Mouse (Mus musculus): ENCODE data around the gene Fat4.

The Fat4 gene

GRCm38 (mm10) chr3:38886890-38887355 lies at the start of gene Fat4:
Fat4 (plus strand) TSS chr3:38886940.
- DNase-seq (ENCODE audit: extremely low read depth, low read depth): no peak

DNA sequence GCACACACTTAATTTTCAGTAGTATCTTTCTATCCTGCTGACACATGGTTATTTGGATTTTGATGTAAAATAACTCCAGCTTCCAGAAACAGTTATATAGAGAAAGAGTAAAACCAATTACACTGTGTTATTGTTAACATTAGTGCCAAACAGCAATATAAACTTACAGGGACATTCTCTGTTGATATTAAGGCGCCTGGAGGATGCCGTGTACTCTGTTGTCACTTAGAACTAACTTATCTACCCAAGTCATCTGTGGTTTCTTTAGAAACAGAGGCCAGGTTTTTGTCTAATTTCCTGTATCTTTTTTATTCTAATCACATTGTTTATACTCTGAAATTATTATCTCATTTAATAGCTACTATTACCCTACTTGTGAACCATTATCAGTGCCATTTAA lies 47.3 kb upstream of the Fat4 start:
- DNase-seq (ENCODE audit: extremely low read depth, low read depth): no peak

DNA sequence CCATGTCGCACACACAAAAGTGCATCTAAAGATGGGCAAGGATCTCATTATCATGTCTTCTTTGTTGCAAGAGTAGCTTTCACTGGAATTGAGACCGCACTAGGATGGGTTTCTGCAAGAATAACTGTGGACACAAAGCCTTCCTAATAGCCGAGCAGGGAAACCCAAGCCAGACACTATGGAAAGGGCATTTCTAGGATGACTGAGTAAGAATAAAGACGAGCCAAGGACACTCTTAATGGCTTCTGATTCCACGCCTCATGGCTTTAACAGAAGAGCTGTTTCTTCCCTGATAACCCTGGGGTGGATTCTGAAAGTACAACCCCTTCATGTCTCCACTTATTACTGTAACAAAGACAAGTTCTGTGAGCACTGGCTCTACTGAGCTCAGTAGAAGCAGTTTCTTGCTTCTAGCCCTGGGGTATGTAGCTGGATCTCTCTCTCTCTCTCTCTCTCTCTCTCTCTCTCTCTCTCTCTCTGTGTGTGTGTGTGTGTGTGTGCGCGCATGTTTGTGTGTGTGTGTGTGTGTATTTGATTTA lies 43.7 kb upstream of the Fat4 start:
- no peak for DNase-seq (ENCODE audit: extremely low read depth, low read depth)

- no peak for DNase-seq (ENCODE audit: extremely low read depth, low read depth)
These were observed 39.9 kb upstream of the Fat4 start for GRCm38 (mm10) chr3:38846602-38847382.

DNA sequence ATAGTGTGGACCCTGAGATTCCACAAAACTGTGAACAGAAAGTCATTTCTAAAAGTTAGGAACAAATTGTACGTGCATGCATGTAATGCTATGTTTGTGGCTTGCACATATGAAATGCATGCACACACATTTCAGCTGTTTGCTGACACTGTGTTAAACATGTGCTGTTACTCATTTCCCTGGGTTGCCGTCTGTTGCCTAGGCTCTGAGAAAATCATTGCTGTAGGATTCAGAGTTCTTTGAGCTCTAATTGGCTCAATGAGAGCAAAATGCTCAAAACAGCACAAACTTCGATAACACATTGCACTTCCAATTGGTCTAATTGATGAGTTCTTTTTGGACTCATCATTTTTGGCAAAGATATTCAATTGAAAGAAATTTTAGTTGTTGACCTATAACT lies 37.7 kb upstream of the Fat4 start:
- no peak for DNase-seq (ENCODE audit: extremely low read depth, low read depth)

- DNase-seq (ENCODE audit: extremely low read depth, low read depth): no peak
These were observed 37.2 kb upstream of the Fat4 start for GRCm38 (mm10) chr3:38849536-38849935.

GRCm38 (mm10) chr3:38853650-38854049 lies 33.1 kb upstream of the Fat4 start:
- no peak for DNase-seq (ENCODE audit: extremely low read depth, low read depth)

GRCm38 (mm10) chr3:38860683-38861082 lies 26.1 kb upstream of the Fat4 start:
- DNase-seq (ENCODE audit: extremely low read depth, low read depth): no peak

GRCm38 (mm10) chr3:38871291-38871690 lies 15.4 kb upstream of the Fat4 start:
- DNase-seq (ENCODE audit: extremely low read depth, low read depth): no peak

- no peak for DNase-seq (ENCODE audit: extremely low read depth, low read depth)
These were observed 10.9 kb upstream of the Fat4 start for GRCm38 (mm10) chr3:38875872-38876271.

- DNase-seq (ENCODE audit: extremely low read depth, low read depth): no peak
These were observed 10.0 kb upstream of the Fat4 start for GRCm38 (mm10) chr3:38876706-38877105.

DNA sequence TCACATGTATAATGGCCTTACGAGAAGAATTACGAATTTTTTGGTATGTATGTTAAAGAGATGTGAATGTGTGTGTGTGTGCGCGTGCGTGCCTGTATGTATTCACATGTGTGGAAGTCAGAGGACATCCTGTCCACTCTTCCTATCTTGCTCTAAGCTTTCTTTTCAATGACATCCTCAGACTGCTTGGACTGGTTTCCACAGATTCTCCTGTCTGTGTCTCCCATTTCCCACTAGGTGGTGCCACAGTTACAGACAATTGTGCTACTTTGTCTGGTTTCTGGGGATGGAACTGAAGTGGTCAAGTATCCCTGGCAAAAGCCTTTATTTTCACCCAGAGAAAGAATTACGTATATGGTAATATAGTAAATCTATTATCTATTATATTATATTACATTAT lies 4.0 kb upstream of the Fat4 start:
- DNase-seq (ENCODE audit: extremely low read depth, low read depth): no peak

GRCm38 (mm10) chr3:38883676-38884075 lies 3.1 kb upstream of the Fat4 start:
- no peak for DNase-seq (ENCODE audit: extremely low read depth, low read depth)

DNA sequence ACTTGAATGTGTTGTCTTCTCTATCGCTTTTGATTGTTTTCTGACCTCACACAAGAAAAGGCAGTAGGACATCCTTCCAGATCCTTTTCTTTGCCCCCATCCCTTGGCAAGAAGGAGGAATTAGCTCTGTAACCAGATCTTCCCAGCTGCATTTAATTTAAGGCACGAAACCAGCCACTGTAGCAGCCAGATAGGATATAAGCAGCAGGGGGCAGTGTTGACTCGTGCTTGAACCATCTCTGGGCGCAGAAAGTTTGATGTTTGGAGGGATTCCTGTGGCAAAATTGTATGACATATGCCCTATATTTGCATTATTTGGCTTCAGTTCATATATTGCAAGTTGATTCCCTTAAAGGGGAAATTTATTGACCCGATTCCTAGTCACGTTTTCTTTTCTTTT lies 2.5 kb upstream of the Fat4 start:
- no peak for DNase-seq (ENCODE audit: extremely low read depth, low read depth)

GRCm38 (mm10) chr3:38884919-38885418 lies 1.8 kb upstream of the Fat4 start:
- no peak for DNase-seq (ENCODE audit: extremely low read depth, low read depth)

DNA sequence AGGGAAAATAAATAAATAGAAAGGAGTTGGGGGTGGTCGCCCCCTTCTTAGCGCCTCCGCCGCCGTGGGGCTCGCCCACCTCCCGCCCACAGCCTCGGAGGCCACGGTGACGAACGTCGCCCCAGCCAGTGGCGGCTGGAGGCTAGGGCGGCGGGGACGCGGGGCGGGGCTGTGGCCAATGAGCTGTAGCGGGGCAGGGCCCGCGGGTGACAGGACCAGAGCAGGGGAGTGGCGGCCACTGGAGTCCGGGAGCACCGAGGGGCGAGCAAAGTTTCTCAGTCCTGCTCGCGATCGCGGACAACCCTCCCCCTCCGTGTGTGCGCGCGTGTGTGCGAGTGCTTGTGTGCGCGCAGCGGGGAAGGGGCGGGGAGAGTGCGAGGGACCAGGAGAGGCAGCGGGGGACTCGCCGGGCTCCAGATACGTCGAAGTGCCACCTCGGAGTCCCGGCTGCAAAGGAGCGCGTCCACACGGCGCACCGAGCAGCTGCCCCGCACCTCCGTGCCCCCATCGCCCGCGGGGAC lies 1.2 kb upstream of the Fat4 start:
- no peak for DNase-seq (ENCODE audit: extremely low read depth, low read depth)

DNA sequence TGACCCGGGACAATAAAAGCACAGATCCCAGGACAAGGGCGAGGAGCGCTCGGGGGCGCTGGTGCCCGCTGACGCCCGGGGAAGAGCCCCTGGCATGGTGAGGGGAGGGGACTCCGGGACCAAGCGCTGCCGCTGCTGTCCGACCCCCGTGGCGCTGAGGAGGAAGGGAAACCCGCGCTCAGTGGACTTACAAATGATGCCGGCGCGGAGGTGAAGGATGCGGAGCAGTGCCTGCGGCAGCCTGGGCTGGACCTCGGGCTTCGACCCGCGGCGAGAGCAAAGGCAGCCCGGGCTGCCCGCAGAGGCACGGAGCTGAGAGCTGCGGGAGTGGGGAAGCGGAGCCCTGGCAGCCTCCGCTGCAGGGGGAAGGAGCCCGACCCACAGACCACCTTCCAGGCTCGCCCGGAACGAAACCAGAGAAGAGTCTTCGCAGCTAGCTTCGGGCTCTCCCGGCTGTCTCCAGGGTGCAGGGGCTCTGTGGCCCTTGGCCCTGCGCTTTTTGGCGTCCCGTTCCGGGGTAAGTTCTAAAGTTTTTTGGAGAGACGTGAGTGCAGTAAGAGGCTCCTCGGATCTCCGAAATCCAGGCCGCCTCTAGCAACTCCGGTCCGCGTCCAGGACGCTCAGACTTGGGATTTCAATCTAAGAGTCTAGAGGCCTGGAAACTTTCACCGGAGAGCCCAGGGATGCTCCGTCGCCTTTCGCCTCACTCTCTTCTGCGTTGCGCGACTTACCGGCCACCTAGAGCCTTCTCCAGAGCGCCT lies 499 bp upstream of the Fat4 start:
- no peak for DNase-seq (ENCODE audit: extremely low read depth, low read depth)

DNA sequence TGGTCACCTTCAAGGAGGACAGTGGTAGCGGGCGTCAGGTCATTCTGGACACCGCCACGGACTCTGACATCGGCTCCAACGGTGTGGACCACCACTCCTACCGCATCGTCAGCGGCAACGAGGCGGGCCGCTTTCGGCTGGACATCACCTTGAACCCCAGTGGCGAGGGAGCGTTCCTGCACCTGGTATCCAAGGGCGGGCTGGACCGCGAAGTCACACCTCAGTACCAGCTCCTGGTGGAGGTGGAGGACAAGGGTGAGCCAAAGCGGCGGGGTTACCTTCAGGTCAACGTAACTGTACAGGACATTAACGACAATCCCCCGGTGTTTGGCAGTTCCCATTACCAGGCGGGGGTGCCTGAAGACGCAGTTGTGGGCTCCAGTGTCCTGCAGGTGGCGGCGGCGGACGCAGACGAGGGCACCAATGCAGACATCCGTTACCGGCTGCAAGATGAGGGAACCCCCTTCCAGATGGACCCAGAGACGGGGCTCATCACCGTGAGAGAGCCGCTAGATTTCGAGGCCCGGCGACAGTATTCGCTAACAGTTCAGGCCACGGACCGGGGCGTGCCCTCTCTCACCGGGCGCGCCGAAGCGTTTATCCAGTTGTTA lies 746 bp downstream of the Fat4 start:
- DNase-seq (ENCODE audit: extremely low read depth, low read depth): no peak

DNA sequence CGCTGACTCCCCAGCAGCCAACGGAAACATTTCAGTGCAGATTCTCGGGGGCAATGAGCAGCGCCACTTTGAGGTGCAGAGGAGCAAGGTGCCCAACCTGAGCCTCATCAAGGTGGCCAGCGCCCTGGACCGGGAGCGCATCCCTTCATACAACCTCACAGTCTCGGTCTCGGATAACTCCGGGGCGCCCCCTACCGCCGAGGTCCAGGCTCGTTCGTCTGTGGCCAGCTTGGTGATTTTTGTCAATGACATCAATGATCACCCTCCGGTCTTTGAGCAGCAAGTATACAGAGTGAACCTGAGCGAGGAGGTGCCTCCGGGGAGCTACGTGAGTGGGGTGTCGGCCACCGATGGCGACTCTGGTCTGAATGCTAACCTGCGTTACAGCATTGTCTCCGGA lies 1.4 kb downstream of the Fat4 start:
- no peak for DNase-seq (ENCODE audit: extremely low read depth, low read depth)

DNA sequence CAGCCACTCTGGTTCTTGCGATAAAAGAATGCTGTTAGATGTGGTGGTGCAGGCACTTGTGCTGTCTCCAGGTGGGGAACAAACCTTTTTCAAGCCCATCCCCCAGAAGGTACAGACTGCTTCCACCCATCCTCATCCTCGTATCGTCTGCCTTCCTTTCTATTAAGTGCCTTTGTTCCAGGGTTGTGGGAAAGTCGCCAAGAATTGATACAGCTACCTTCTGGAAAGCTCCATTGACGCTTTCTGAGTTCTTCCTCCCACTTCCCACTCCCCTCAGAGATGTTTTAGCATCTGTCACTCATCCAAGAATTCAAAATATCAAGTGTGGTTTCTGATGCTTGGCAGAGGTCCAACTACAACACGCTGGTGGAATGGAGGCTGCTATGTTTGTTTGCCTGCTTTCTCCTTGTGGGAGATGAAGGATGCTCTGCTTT lies 6.1 kb downstream of the Fat4 start:
- no peak for DNase-seq (ENCODE audit: extremely low read depth, low read depth)

DNA sequence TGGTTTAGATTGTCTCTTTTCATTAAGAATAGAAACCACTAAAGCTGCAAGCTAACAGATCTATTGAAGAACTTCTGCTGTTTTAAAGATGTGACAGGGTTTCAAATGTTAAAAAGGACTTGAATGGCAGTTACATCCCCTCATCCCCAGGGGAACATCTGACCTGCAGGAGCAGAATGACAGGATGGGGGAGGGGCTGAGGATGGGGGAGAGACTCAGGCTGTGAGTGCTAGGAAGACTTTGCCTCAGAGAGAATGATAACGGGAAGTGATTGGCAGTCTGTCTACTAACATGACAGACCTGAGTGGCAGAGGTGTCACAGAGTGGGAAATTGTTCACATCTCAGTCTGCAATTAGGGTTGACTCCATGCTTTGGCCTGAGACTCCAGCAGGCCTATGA lies 14.1 kb downstream of the Fat4 start:
- DNase-seq (ENCODE audit: extremely low read depth, low read depth): no peak

DNA sequence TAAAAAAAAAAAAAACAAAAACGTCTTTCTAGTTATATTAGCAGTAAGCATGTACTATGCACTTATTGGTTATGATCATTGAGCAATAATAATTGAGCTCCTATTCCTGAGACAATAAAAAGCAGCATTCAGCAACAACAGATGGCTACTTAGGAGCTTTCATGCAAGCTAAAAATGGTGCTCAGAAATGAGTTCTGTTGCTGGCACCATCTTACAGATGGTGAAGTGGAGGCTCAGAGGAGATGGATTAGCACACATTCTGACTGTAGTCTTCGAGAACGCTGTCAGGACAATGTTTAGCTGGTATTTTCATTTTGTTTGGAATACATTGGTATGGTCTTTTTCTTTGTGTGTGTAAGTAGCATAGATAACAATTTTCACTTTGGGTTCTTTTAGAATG lies 20.1 kb downstream of the Fat4 start:
- DNase-seq (ENCODE audit: extremely low read depth, low read depth): no peak
